Mouse (Mus musculus): Measurements from ENCODE around the gene Smu1.
"Not testable (repeated sequence)": the region's sequence is repeated elsewhere in the genome, so short reads cannot be mapped to it uniquely, and the experiment has no call there.

Smu1 gene

GRCm38 (mm10) chr4:40757780-40758420 lies at the start of gene Smu1:
Gene Smu1, minus strand, starts transcription at chr4:40757923.
- peak; percentile 97 for DNase-seq

GRCm38 (mm10) chr4:40807382-40807781 lies 49.7 kb upstream of the Smu1 start:
- no peak for DNase-seq

- DNase-seq, result no peak
Measured at GRCm38 (mm10) chr4:40805401-40805800, 47.7 kb upstream of the Smu1 start.

GRCm38 (mm10) chr4:40802787-40803186 lies 45.1 kb upstream of the Smu1 start:
- DNase-seq, result no peak

- DNase-seq, result no peak
Measured at GRCm38 (mm10) chr4:40801908-40802307, 44.2 kb upstream of the Smu1 start.

- no peak for DNase-seq
Measured at GRCm38 (mm10) chr4:40800873-40801272, 43.1 kb upstream of the Smu1 start.

GRCm38 (mm10) chr4:40798833-40799555 lies 41.3 kb upstream of the Smu1 start:
- DNase-seq, result not testable (repeated sequence)

GRCm38 (mm10) chr4:40795761-40796160 lies 38.0 kb upstream of the Smu1 start:
- no peak for DNase-seq

- DNase-seq, result no peak
Measured at GRCm38 (mm10) chr4:40794320-40794719, 36.6 kb upstream of the Smu1 start.

- no peak for DNase-seq
Measured at GRCm38 (mm10) chr4:40791176-40791575, 33.5 kb upstream of the Smu1 start.

- DNase-seq, result no peak
Measured at GRCm38 (mm10) chr4:40786578-40786977, 28.9 kb upstream of the Smu1 start.

GRCm38 (mm10) chr4:40785620-40786166 lies 28.0 kb upstream of the Smu1 start:
- no peak for DNase-seq

GRCm38 (mm10) chr4:40784556-40785169 lies 26.9 kb upstream of the Smu1 start:
- DNase-seq, result no peak

- no peak for DNase-seq
Measured at GRCm38 (mm10) chr4:40783049-40783448, 25.3 kb upstream of the Smu1 start.

GRCm38 (mm10) chr4:40781797-40782495 lies 24.2 kb upstream of the Smu1 start:
- DNase-seq, result no peak

- DNase-seq, result no peak
Measured at GRCm38 (mm10) chr4:40781143-40781542, 23.4 kb upstream of the Smu1 start.

GRCm38 (mm10) chr4:40778656-40779055 lies 20.9 kb upstream of the Smu1 start:
- no peak for DNase-seq

GRCm38 (mm10) chr4:40777116-40777515 lies 19.4 kb upstream of the Smu1 start:
- no peak for DNase-seq

GRCm38 (mm10) chr4:40776416-40776815 lies 18.7 kb upstream of the Smu1 start:
- no peak for DNase-seq

GRCm38 (mm10) chr4:40774279-40775259 lies 16.8 kb upstream of the Smu1 start:
- peak; percentile 57 for DNase-seq

- no peak for DNase-seq
Measured at GRCm38 (mm10) chr4:40759876-40760275, 2.2 kb upstream of the Smu1 start.

All from right cerebral cortex, adult 18-20 months (tissue).